Mouse (Mus musculus) intestine, postnatal 0 days (tissue): Measurements from ENCODE around the gene Olfr902. TPM values are rescaled to one million over a fixed set of nuclear protein-coding genes. Genes with fewer than 3 reads are reported as not detected.

Source experiments
- ATAC-seq: fragments of 200-750 bp; cut with Nextera tagmentation; 2 replicates; pipeline ENCODE4 v1.8.0; 2017; ENCODE audit warnings: mild to moderate bottlenecking, moderate TSS enrichment, moderate library complexity
- H3K27ac ChIP-seq: fragments of 300-500 bp; sonication (generic); 2 replicates; pipeline ENCODE4 v1.5.1; 2014; ENCODE audit warnings: mild to moderate bottlenecking, low read depth, low read length, moderate library complexity
- H3K27me3 ChIP-seq: fragments of 300-500 bp; sonication (generic); replicated peaks from 2 replicates; pipeline ENCODE4 v1.6.1; 2014; ENCODE audit warnings: low read length, mixed read lengths; ENCODE audit not compliant: control insufficient read depth, insufficient read depth
- H3K36me3 ChIP-seq: fragments of 300-500 bp; sonication (generic); 2 replicates; pipeline ENCODE4 v1.6.1; 2014; ENCODE audit warnings: mild to moderate bottlenecking, moderate library complexity; ENCODE audit not compliant: control insufficient read depth, insufficient read depth
- H3K4me1 ChIP-seq: fragments of 300-500 bp; sonication (generic); replicated peaks from 2 replicates; pipeline ENCODE4 v1.6.1; 2014; ENCODE audit warnings: antibody characterized with exemption, low read length, mixed read lengths; ENCODE audit not compliant: control insufficient read depth, insufficient read depth
- H3K4me2 ChIP-seq: fragments of 300-500 bp; sonication (generic); replicated peaks from 2 replicates; pipeline ENCODE4 v1.6.1; 2014; ENCODE audit warnings: low read depth, mild to moderate bottlenecking, moderate library complexity
- H3K4me3 ChIP-seq: fragments of 300-500 bp; sonication (generic); 2 replicates; pipeline ENCODE4 v1.5.1; 2014; ENCODE audit warnings: low read depth, low read length
- H3K9ac ChIP-seq: fragments of 300-500 bp; sonication (generic); 2 replicates; pipeline ENCODE4 v1.6.1; 2014; ENCODE audit warnings: mild to moderate bottlenecking, low read depth, low read length
- H3K9me3 ChIP-seq: fragments of 300-500 bp; sonication (generic); 2 replicates; pipeline ENCODE4 v1.6.1; 2016; ENCODE audit warnings: mixed run types; ENCODE audit not compliant: control insufficient read depth
- CTCF ChIP-seq: sonication (generic); IDR thresholded peaks from 2 replicates; pipeline ENCODE4 v1.5.1; 2016; ENCODE audit warnings: low read depth, mild to moderate bottlenecking, control low read depth, antibody characterized with exemption, moderate library complexity
- WGBS: fragments of 180-500 bp; shearing (Covaris S2); extraction: QIAGEN DNeasy Blood & Tissue Kit; methylation state at CpG from one replicate; pipeline ENCODE4 v1.1.7; 2014; 5-methylcytosine and 5-hydroxymethylcytosine counted together
- polyA plus RNA-seq: library from polyadenylated mRNA; unstranded; fragments of >200 nt; fragmentation: Nextera tagmentation; extraction: Ambion mirVana; gene quantifications from 2 replicates; pipeline ENCODE4 v1.2.1, GENCODE M21; 2015

Gene Olfr902
- polyA plus RNA-seq, 1 experiment from 2014 or later: not detected

GRCm38 (mm10) chr9:38462844-38463243 is 15.4 kb downstream of the Olfr902 start, which contains the start of gene Olfr904:
Olfr904 (plus strand) TSS chr9:38463144.
- Histone ChIP-seq H3K4me2 (no peak within 1 kb of the TSS), H3K27ac (no peak within 1 kb of the TSS), H3K4me1 (no peaks in the 10 kb centered on the region), H3K36me3 (no peaks in the 10 kb centered on the region), H3K9me3 (no peaks in the 10 kb centered on the region), H3K4me3 (no peak within 1 kb of the TSS), H3K27me3 (no peaks in the 10 kb centered on the region), H3K9ac (no peak within 1 kb of the TSS)
- no peak for TF ChIP-seq CTCF
- ATAC-seq: no peak

GRCm38 (mm10) chr9:38470807-38471206 is 23.4 kb downstream of the Olfr902 start, which contains the start of gene Olfr905:
Olfr905 (plus strand) TSS chr9:38471107.
- H3K36me3 ChIP-seq: no peaks in the 10 kb centered on the region
- ATAC-seq: no peak
- H3K9me3 ChIP-seq: no peaks in the 10 kb centered on the region
- no peak for TF ChIP-seq CTCF
- H3K27me3 ChIP-seq: no peaks in the 10 kb centered on the region
- H3K27ac ChIP-seq: no peak within 1 kb of the TSS
- no peak within 1 kb of the TSS for H3K9ac ChIP-seq
- H3K4me3 ChIP-seq: no peak within 1 kb of the TSS
- no peak within 1 kb of the TSS for H3K4me2 ChIP-seq
- no peaks in the 10 kb centered on the region for H3K4me1 ChIP-seq

- no peak within 1 kb of the TSS for H3K9ac ChIP-seq
- no peaks in the 10 kb centered on the region for H3K4me1 ChIP-seq
- H3K4me2 ChIP-seq: no peak within 1 kb of the TSS
- H3K9me3 ChIP-seq: no peaks in the 10 kb centered on the region
- H3K36me3 ChIP-seq: no peaks in the 10 kb centered on the region
- H3K4me3 ChIP-seq: no peak within 1 kb of the TSS
- 73% methylated on average over 3 of the region's 3 CpGs for WGBS
- no peak for ATAC-seq
- no peak within 1 kb of the TSS for H3K27ac ChIP-seq
- H3K27me3 ChIP-seq: no peaks in the 10 kb centered on the region
- TF ChIP-seq CTCF: no peak
These were observed 39.3 kb downstream of the Olfr902 start, which contains the start of gene Olfr906 for GRCm38 (mm10) chr9:38486785-38487184. Olfr906 (plus strand) TSS chr9:38487085.

- ATAC-seq: no peak
- H3K9me3 ChIP-seq: no peaks in the 10 kb centered on the region
- H3K36me3 ChIP-seq: no peaks in the 10 kb centered on the region
- H3K27ac ChIP-seq: no peak within 1 kb of the TSS
- no peak for TF ChIP-seq CTCF
- no peak within 1 kb of the TSS for H3K4me3 ChIP-seq
- H3K4me1 ChIP-seq: no peaks in the 10 kb centered on the region
- no peak within 1 kb of the TSS for H3K9ac ChIP-seq
- 85% methylated on average over 2 of the region's 2 CpGs for WGBS
- no peaks in the 10 kb centered on the region for H3K27me3 ChIP-seq
- H3K4me2 ChIP-seq: no peak within 1 kb of the TSS
These were observed 48.0 kb downstream of the Olfr902 start, which contains the start of gene Olfr907 for GRCm38 (mm10) chr9:38495501-38495900. Olfr907 (plus strand) TSS chr9:38495801.

Other genes with a start within 250 kb of the Olfr902 start
- not detected in 2 replicates for gene Olfr893, start 239.3 kb upstream of the Olfr902 start, polyA plus RNA-seq
- gene Olfr894, start 229.6 kb upstream of the Olfr902 start, polyA plus RNA-seq: not detected in 2 replicates
- gene Olfr143, start 194.9 kb upstream of the Olfr902 start, polyA plus RNA-seq: not detected in 2 replicates
- not detected in 2 replicates for gene Olfr895, start 179.8 kb upstream of the Olfr902 start, polyA plus RNA-seq
- gene Olfr896-ps1, start 156.5 kb upstream of the Olfr902 start, polyA plus RNA-seq: not detected in 2 replicates
- gene Olfr25, start 118.6 kb upstream of the Olfr902 start, polyA plus RNA-seq: not detected in 2 replicates
- not detected in 2 replicates for gene Olfr898, start 99.2 kb upstream of the Olfr902 start, polyA plus RNA-seq
- gene Olfr250, start 80.8 kb upstream of the Olfr902 start, polyA plus RNA-seq: not detected in 2 replicates
- not detected in 2 replicates for gene Olfr251, start 70.6 kb upstream of the Olfr902 start, polyA plus RNA-seq
- gene Olfr147, start 46.0 kb upstream of the Olfr902 start, polyA plus RNA-seq: not detected in 2 replicates
- not detected in 2 replicates for gene Olfr901, start 18.2 kb upstream of the Olfr902 start, polyA plus RNA-seq
- not detected in 2 replicates for gene Olfr904, start 15.5 kb downstream of the Olfr902 start, polyA plus RNA-seq
- gene Olfr905, start 23.5 kb downstream of the Olfr902 start, polyA plus RNA-seq: not detected in 2 replicates
- not detected in 2 replicates for gene Olfr906, start 39.4 kb downstream of the Olfr902 start, polyA plus RNA-seq
- gene Olfr907, start 48.1 kb downstream of the Olfr902 start, polyA plus RNA-seq: not detected in 2 replicates
- not detected in 2 replicates for gene Olfr911-ps1, start 73.9 kb downstream of the Olfr902 start, polyA plus RNA-seq
- not detected in 2 replicates for gene Olfr910, start 90.2 kb downstream of the Olfr902 start, polyA plus RNA-seq
- not detected in 2 replicates for gene Olfr912, start 132.5 kb downstream of the Olfr902 start, polyA plus RNA-seq
- gene Olfr913, start 145.1 kb downstream of the Olfr902 start, polyA plus RNA-seq: not detected in 2 replicates
- not detected in 2 replicates for gene Olfr914, start 157.4 kb downstream of the Olfr902 start, polyA plus RNA-seq
- gene Olfr916, start 212.2 kb downstream of the Olfr902 start, polyA plus RNA-seq: not detected in 2 replicates
- not detected in 2 replicates for gene Olfr917, start 218.2 kb downstream of the Olfr902 start, polyA plus RNA-seq
- gene Olfr918, start 226.9 kb downstream of the Olfr902 start, polyA plus RNA-seq: not detected in 2 replicates